Mouse (Mus musculus) CH12.LX (cell line): ENCODE measurements around the gene Drd1. TPM values are rescaled to one million over a fixed set of nuclear protein-coding genes. Genes with fewer than 3 reads are reported as not detected.

ENCODE experiments used
- DNase-seq: peaks from one replicate; pipeline ENCODE4 v3.0.0-alpha.2; 2013; ENCODE audit errors: extremely low read depth
- H3K27ac ChIP-seq: 2 replicates; pipeline ENCODE4 v1.5.1; 2012; ENCODE audit warnings: low read depth, mild to moderate bottlenecking, control low read depth, moderate library complexity; ENCODE audit not compliant: insufficient read depth
- H3K27me3 ChIP-seq: replicated peaks from 2 replicates; pipeline ENCODE3; 2012; ENCODE audit warnings: inconsistent platforms
- H3K36me3 ChIP-seq, 2 experiments: replicated peaks in 1 of 2; 2 replicates each; pipeline versions ENCODE3 to v1.6.1; 2012; ENCODE audit warnings: inconsistent platforms in 1 of 2, low read length in 1 of 2, mild to moderate bottlenecking in 1 of 2, mixed read lengths in 1 of 2, moderate library complexity in 1 of 2; ENCODE audit not compliant: control insufficient read depth in 1 of 2, insufficient read depth in 1 of 2
- H3K4me1 ChIP-seq, 2 experiments: 2 replicates each; pipeline ENCODE4 v1.6.1; 2012; ENCODE audit warnings: inconsistent platforms in 1 of 2, moderate library complexity in 1 of 2; ENCODE audit not compliant: insufficient read depth in 2 of 2, control insufficient read depth in 1 of 2
- H3K4me2 ChIP-seq: 2 replicates; pipeline ENCODE4 v1.6.1; 2012; ENCODE audit warnings: low read depth, mild to moderate bottlenecking, control low read depth; ENCODE audit not compliant: poor library complexity, insufficient read depth, severe bottlenecking
- H3K4me3 ChIP-seq, 3 experiments: fragments of 150-350 bp in 1 of 3; sonication (generic) in 1 of 3; replicated peaks in 1 of 3; 2 replicates each; pipeline versions ENCODE3 to v1.5.1; 2011 to 2012; ENCODE audit warnings: low read depth in 2 of 3, low read length in 2 of 3, mild to moderate bottlenecking in 2 of 3, moderate library complexity in 2 of 3, control low read depth in 1 of 3, improper control_type of control experiment in 1 of 3, inconsistent platforms in 1 of 3, mixed read lengths in 1 of 3; ENCODE audit not compliant: poor library complexity in 1 of 3
- H3K79me2 ChIP-seq: replicated peaks from 2 replicates; pipeline ENCODE4 v1.6.1; 2012; ENCODE audit warnings: mild to moderate bottlenecking, moderate library complexity; ENCODE audit not compliant: control insufficient read depth, poor library complexity, insufficient read depth, severe bottlenecking; ENCODE audit errors: extremely low read depth
- H3K9ac ChIP-seq: 2 replicates; pipeline ENCODE4 v1.6.1; 2012; ENCODE audit warnings: low read depth, mild to moderate bottlenecking, control low read depth, moderate library complexity; ENCODE audit not compliant: insufficient read depth
- H3K9me3 ChIP-seq: replicated peaks from 2 replicates; pipeline ENCODE3; 2012; ENCODE audit warnings: low read length, inconsistent platforms, mixed read lengths
- CHD2 ChIP-seq: IDR thresholded peaks from 2 replicates; pipeline ENCODE4 v1.6.1; 2011; ENCODE audit warnings: low read length, improper control_type of control experiment
- CTCF ChIP-seq, 2 experiments: IDR thresholded peaks in 1 of 2; conservative IDR thresholded peaks in 1 of 2; 2 replicates each; pipeline ENCODE4 v1.5.1; 2011 to 2012; ENCODE audit warnings: low read depth in 2 of 2, low read length in 2 of 2, improper control_type of control experiment in 1 of 2, inconsistent platforms in 1 of 2, mild to moderate bottlenecking in 1 of 2, moderate library complexity in 1 of 2
- E2F4 ChIP-seq: IDR thresholded peaks from 2 replicates; pipeline ENCODE4 v1.6.1; 2011; ENCODE audit warnings: low read depth, low read length, improper control_type of control experiment; ENCODE audit not compliant: insufficient replicate concordance
- ELF1 ChIP-seq: IDR thresholded peaks from 2 replicates; pipeline ENCODE4 v1.6.1; 2014; ENCODE audit warnings: low read depth, mild to moderate bottlenecking, inconsistent platforms, low read length, improper control_type of control experiment
- EP300 ChIP-seq: IDR thresholded peaks from 2 replicates; pipeline ENCODE4 v1.6.1; 2011; ENCODE audit warnings: low read length, improper control_type of control experiment
- ETS1 ChIP-seq: conservative IDR thresholded peaks from 2 replicates; pipeline ENCODE4 v1.6.1; 2012; ENCODE audit warnings: low read depth, mild to moderate bottlenecking, inconsistent platforms, low read length, improper control_type of control experiment, moderate library complexity
- HCFC1 ChIP-seq: IDR thresholded peaks from 2 replicates; pipeline ENCODE4 v1.6.1; 2012; ENCODE audit warnings: low read depth, mild to moderate bottlenecking, inconsistent platforms, low read length, improper control_type of control experiment
- IRF4 ChIP-seq: IDR thresholded peaks from 2 replicates; pipeline ENCODE4 v1.6.1; 2014; ENCODE audit warnings: low read depth, mild to moderate bottlenecking, inconsistent platforms, low read length, improper control_type of control experiment
- JUND ChIP-seq: conservative IDR thresholded peaks from 2 replicates; pipeline ENCODE4 v1.6.1; 2011; ENCODE audit warnings: low read depth, low read length, improper control_type of control experiment
- KAT2A ChIP-seq: IDR thresholded peaks from 2 replicates; pipeline ENCODE4 v1.6.1; 2012; ENCODE audit warnings: low read length, improper control_type of control experiment, inconsistent platforms; ENCODE audit not compliant: insufficient replicate concordance
- MXI1 ChIP-seq: IDR thresholded peaks from 2 replicates; pipeline ENCODE4 v1.6.1; 2011; ENCODE audit warnings: mild to moderate bottlenecking, low read depth, low read length, improper control_type of control experiment
- MYC ChIP-seq: IDR thresholded peaks from 2 replicates; pipeline ENCODE4 v1.6.1; 2011; ENCODE audit warnings: low read depth, mild to moderate bottlenecking, improper control_type of control experiment, low read length
- NELFE ChIP-seq: IDR thresholded peaks from 2 replicates; pipeline ENCODE4 v1.6.1; 2011; ENCODE audit warnings: low read depth, low read length, improper control_type of control experiment
- NRF1 ChIP-seq: IDR thresholded peaks from 2 replicates; pipeline ENCODE4 v1.6.1; 2014; ENCODE audit warnings: low read depth, mild to moderate bottlenecking, inconsistent platforms, low read length, improper control_type of control experiment, moderate library complexity
- POLR2A ChIP-seq: IDR thresholded peaks from 2 replicates; pipeline ENCODE4 v1.6.1; 2011; ENCODE audit warnings: low read depth, mild to moderate bottlenecking, improper control_type of control experiment, low read length
- POLR2AphosphoS2 ChIP-seq: IDR thresholded peaks from 2 replicates; pipeline ENCODE4 v1.6.1; 2011; ENCODE audit warnings: low read depth, low read length, improper control_type of control experiment
- RAD21 ChIP-seq: IDR thresholded peaks from 2 replicates; pipeline ENCODE4 v1.6.1; 2011; ENCODE audit warnings: low read depth, mild to moderate bottlenecking, low read length, improper control_type of control experiment, moderate library complexity
- RCOR1 ChIP-seq: conservative IDR thresholded peaks from 2 replicates; pipeline ENCODE4 v1.6.1; 2012; ENCODE audit warnings: low read depth, mild to moderate bottlenecking, inconsistent platforms, low read length, improper control_type of control experiment
- SIN3A ChIP-seq: IDR thresholded peaks from 2 replicates; pipeline ENCODE4 v1.6.1; 2012; ENCODE audit warnings: low read length, improper control_type of control experiment, inconsistent platforms
- TBP ChIP-seq: conservative IDR thresholded peaks from 2 replicates; pipeline ENCODE4 v1.6.1; 2011; ENCODE audit warnings: low read depth, low read length, improper control_type of control experiment
- TCF12 ChIP-seq: IDR thresholded peaks from 2 replicates; pipeline ENCODE4 v1.6.1; 2014; ENCODE audit warnings: low read depth, mild to moderate bottlenecking, inconsistent platforms, low read length, improper control_type of control experiment
- UBTF ChIP-seq: IDR thresholded peaks from 2 replicates; pipeline ENCODE4 v1.6.1; 2012; ENCODE audit warnings: low read depth, mild to moderate bottlenecking, inconsistent platforms, low read length, improper control_type of control experiment, moderate library complexity
- USF2 ChIP-seq: conservative IDR thresholded peaks from 2 replicates; pipeline ENCODE4 v1.6.1; 2011; ENCODE audit warnings: low read depth, low read length, improper control_type of control experiment
- ZKSCAN1 ChIP-seq: IDR thresholded peaks from 2 replicates; pipeline ENCODE4 v1.6.1; 2012; ENCODE audit warnings: low read depth, inconsistent platforms, low read length, improper control_type of control experiment, borderline replicate concordance
- ZMIZ1 ChIP-seq: IDR thresholded peaks from 2 replicates; pipeline ENCODE4 v1.6.1; 2012; ENCODE audit warnings: low read depth, mild to moderate bottlenecking, inconsistent platforms, low read length, improper control_type of control experiment
- ZNF384 ChIP-seq: IDR thresholded peaks from 2 replicates; pipeline ENCODE4 v1.6.1; 2012; ENCODE audit warnings: low read depth, low read length, improper control_type of control experiment, inconsistent platforms
- dilution Hi-C: fragments of 300-500 bp; cut with MboI; formaldehyde crosslinking; loops from 2 replicates; pipeline ENCODE4 v1.14.3; 2020; ENCODE audit warnings: low sequenced_read_pairs; ENCODE audit not compliant: extremely low pct_unique_long_range_greater_than_20kb, extremely low pct_ligation_motif_present
- in situ Hi-C: fragments of 300-500 bp; cut with MboI; formaldehyde crosslinking; loops from 3 replicates; pipeline ENCODE4 v1.14.3; 2019; ENCODE audit warnings: low sequenced_read_pairs, low pct_ligation_motif_present, low pct_unique_long_range_greater_than_20kb, mixed read lengths
- polyA plus RNA-seq: library from polyadenylated mRNA; unstranded; fragments of >175 nt; gene quantifications from 2 replicates; pipeline ENCODE4 v1.2.1, GENCODE M21; 2012; ENCODE audit warnings: low read depth; ENCODE audit not compliant: insufficient read length
- total RNA-seq, 2 experiments: library from RNA; depleted of rRNA; stranded (reverse); fragments of 300-350 nt in 1 of 2; fragments of >200 nt in 1 of 2; gene quantifications; 2 replicates each; pipeline ENCODE4 v1.2.3; 2012 to 2014

Gene Drd1
- total and polyA plus RNA-seq, 3 experiments, result not detected

GRCm38 (mm10) chr13:54094349-54094748 is 38.8 kb upstream of the Drd1 start:
- Histone ChIP-seq H3K9me3 (no peaks in the 10 kb centered on the region), H3K4me2 (no peak overlapping the region), H3K27ac (no peak overlapping the region), H3K79me2 (no peaks in the 10 kb centered on the region; the same call in 1 of the 2 replicates), H3K9ac (no peak overlapping the region), H3K36me3 (peaks cover 76 to 99% of the 10 kb centered on the region in 2 experiments), H3K27me3 (no peaks in the 10 kb centered on the region), H3K4me3 (no peak overlapping the region), H3K4me1 (peaks cover 3 to 28% of the 10 kb centered on the region in 2 experiments; a peak in 2 of 4 replicates)
- dilution Hi-C loops (no loop called here), in situ Hi-C loops (no loop called here)
- no peak for TF ChIP-seq CHD2
- no peak for TF ChIP-seq UBTF
- TF ChIP-seq ZKSCAN1, result no peak
- no peak for TF ChIP-seq KAT2A
- no peak for TF ChIP-seq NELFE
- no peak for TF ChIP-seq SIN3A
- no peak for TF ChIP-seq NRF1
- TF ChIP-seq MXI1, result no peak
- TF ChIP-seq USF2, result no peak
- TF ChIP-seq ETS1, result no peak
- no peak for TF ChIP-seq CTCF (conservative IDR thresholded peaks at IDR 0.05 in 1 of 2, IDR thresholded peaks at IDR 0.05 in 1 of 2; ENCODE audit: low read depth in 2 of 2, low read length in 2 of 2)
- TF ChIP-seq ZNF384, result no peak
- TF ChIP-seq TCF12, result no peak
- TF ChIP-seq POLR2AphosphoS2, result no peak
- TF ChIP-seq MYC, result no peak
- no peak for TF ChIP-seq TBP
- no peak for TF ChIP-seq E2F4
- no peak for TF ChIP-seq JUND
- no peak for TF ChIP-seq RCOR1
- no peak for TF ChIP-seq ZMIZ1
- DNase-seq, result no peak

GRCm38 (mm10) chr13:54091719-54092118 is 36.2 kb upstream of the Drd1 start:
- no peaks in the 10 kb centered on the region for H3K9me3 ChIP-seq
- H3K27me3 ChIP-seq, result no peaks in the 10 kb centered on the region
- H3K4me2 ChIP-seq, result no peak overlapping the region
- H3K9ac ChIP-seq, result no peak overlapping the region
- H3K36me3 ChIP-seq, result peaks cover 74 to 99% of the 10 kb centered on the region in 2 experiments
- in situ Hi-C loops, result no loop called here
- peaks cover 3 to 11% of the 10 kb centered on the region in 2 experiments; a peak in 2 of 4 replicates for H3K4me1 ChIP-seq
- H3K79me2 ChIP-seq, result no peaks in the 10 kb centered on the region; the same call in 1 of the 2 replicates
- TF ChIP-seq POLR2AphosphoS2 (no peak), EP300 (no peak), RAD21 (no peak), ELF1 (no peak), POLR2A (no peak), HCFC1 (no peak), IRF4 (no peak)
- TF ChIP-seq, all 38 proteins: peak for 0
- Histone ChIP-seq H3K4me3 (no peak overlapping the region), H3K27ac (no peak overlapping the region)
- no peak for DNase-seq
- dilution Hi-C loops, result no loop called here
